Mouse (Mus musculus): ENCODE measurements around the gene Ndrg2. TPM values are rescaled to one million over a fixed set of nuclear protein-coding genes. Genes with fewer than 3 reads are reported as not detected.

Ndrg2 gene
- polyA plus RNA-seq, 1 experiment from 2014 or later: 11.9 TPM

DNA sequence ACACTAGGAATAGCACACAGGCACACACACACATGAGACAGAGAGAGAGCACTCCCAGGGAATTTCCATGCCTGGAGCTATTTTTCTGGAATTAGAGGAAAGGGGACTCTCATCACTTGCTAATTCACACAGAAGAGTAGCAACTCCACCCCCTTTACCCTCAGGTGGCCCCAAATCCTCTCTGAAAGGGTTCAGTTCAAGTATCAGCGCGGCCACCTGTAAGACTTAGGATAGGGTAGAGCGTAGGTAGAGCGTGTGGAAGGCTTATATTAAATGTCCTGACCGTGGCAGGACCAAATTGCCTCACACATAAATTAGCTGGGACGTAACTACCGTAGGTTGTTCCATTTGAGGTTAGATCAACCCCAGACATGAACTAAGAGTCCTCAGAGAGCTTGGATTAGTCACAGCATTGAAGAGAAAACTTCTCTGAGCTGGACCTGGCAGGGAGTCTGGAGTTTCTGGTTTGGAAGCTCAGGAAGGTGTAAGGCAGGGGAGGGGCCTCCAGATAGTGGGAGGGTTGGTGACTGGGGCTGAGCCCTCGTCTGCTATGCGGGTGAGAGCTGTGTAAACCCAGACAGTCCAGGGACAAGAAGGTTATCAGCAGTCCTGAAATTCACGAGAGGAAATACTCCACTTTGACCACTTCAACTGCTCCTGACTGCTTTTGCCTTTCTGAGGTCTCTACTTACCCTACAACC, 20.7 kb downstream of the Ndrg2 start:
- ATAC-seq (ENCODE audit: insufficient number of reproducible peaks, low FRiP score, low TSS enrichment, low read depth): no peak
- no peak for DNase-seq (ENCODE audit: low spot score)

DNA sequence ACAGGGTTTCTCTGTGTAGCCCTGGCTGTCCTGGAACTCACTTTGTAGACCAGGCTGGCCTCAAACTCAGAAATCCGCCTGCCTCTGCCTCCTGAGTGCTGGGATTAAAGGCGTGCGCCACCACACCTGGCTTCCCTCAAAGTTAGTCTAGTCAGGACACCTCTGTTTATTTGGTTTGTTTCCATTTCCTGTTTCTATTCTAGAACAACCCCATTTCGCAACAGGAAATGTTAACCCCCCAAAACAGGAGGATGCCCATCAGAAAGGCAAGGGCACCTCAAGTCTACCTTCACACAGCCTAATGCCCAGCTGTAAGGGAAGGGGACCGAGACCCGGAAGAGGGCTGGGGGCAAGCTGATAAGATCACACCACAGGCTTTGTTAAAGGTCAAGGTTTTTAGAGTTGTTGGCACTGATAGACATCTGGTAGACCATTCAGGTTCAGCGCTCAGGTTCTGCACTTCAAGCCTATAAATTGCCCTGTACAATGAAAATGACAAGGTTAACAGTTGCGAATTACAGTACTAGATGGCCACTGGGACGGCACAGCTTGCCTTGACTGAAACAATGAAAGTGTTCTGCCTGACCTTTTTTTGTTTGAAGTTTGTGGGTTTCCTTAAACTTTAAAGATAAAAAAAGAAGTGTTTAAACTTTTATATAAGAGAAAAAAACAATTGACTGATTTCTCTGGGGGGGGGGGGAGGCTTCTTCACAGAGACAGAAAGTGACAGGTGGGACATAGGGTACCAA, 21.6 kb downstream of the Ndrg2 start, which contains the start of gene Slc39a2:
Gene Slc39a2, plus strand, starts transcription at position 699 of the 749 bp plus-strand sequence.
- H3K4me2 ChIP-seq (ENCODE audit: low read depth, severe bottlenecking): no peak within 1 kb of the TSS
- DNase-seq (ENCODE audit: low spot score) (no peak), ATAC-seq (ENCODE audit: insufficient number of reproducible peaks, low FRiP score, low TSS enrichment, low read depth) (no peak)
- no peak within 1 kb of the TSS for H3K9ac ChIP-seq (ENCODE audit: low read length)
- H3K4me3 ChIP-seq (ENCODE audit: low read depth, low read length): no peak within 1 kb of the TSS
- peaks cover 14% of the 10 kb centered on the region for H3K36me3 ChIP-seq (ENCODE audit: control insufficient read depth, insufficient read depth, low read length)
- H3K27me3 ChIP-seq (ENCODE audit: control insufficient read depth, insufficient read depth, low read length): no peaks in the 10 kb centered on the region
- no peaks in the 10 kb centered on the region for H3K4me1 ChIP-seq (ENCODE audit: control insufficient read depth, insufficient read depth, low read length)
- no peak within 1 kb of the TSS for H3K27ac ChIP-seq (replicated peaks; ENCODE audit: low read depth, low read length)
- 94% methylated on average over 9 of the region's 9 CpGs for WGBS
- H3K9me3 ChIP-seq (ENCODE audit: control insufficient read depth, low read length): no peaks in the 10 kb centered on the region

More for the DNA sequence above, 20.7 kb downstream of the Ndrg2 start:
- Histone ChIP-seq H3K27me3 (ENCODE audit: control insufficient read depth, insufficient read depth, low read length) (no peaks in the 10 kb centered on the region), H3K4me1 (ENCODE audit: control insufficient read depth, insufficient read depth, low read length) (no peaks in the 10 kb centered on the region), H3K9ac (ENCODE audit: low read length) (no peak overlapping the region), H3K4me3 (ENCODE audit: low read depth, low read length) (no peak overlapping the region), H3K36me3 (ENCODE audit: control insufficient read depth, insufficient read depth, low read length) (peaks cover 14% of the 10 kb centered on the region), H3K4me2 (ENCODE audit: low read depth, severe bottlenecking) (no peak overlapping the region), H3K27ac (replicated peaks; ENCODE audit: low read depth, low read length) (no peak overlapping the region), H3K9me3 (ENCODE audit: control insufficient read depth, low read length) (no peaks in the 10 kb centered on the region)
- 20% methylated on average over 10 of the region's 10 CpGs for WGBS

DNA sequence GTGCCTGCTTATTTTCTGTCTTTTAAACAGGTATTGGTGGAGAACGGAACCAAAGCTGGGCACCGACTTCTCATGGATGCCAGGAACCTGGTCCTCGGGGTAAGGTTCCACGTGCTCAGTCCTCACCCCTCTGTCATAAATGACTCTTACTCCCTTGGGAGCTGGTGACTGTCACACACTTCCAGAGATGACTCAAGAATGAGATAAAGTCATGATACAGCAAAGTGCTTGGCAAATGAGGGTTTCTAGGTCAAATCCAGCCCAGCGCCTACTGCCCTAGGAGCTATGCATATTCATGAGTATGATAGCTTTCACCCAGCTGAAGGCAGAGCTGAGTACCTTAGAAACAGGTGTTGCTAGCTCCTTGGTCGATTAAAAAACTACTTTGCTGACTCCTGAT, 24.1 kb downstream of the Ndrg2 start:
- Histone ChIP-seq H3K27me3 (ENCODE audit: control insufficient read depth, insufficient read depth, low read length) (no peaks in the 10 kb centered on the region), H3K27ac (replicated peaks; ENCODE audit: low read depth, low read length) (no peak overlapping the region), H3K9me3 (ENCODE audit: control insufficient read depth, low read length) (no peaks in the 10 kb centered on the region), H3K4me3 (ENCODE audit: low read depth, low read length) (no peak overlapping the region), H3K36me3 (ENCODE audit: control insufficient read depth, insufficient read depth, low read length) (peaks cover 17% of the 10 kb centered on the region), H3K4me2 (ENCODE audit: low read depth, severe bottlenecking) (no peak overlapping the region), H3K9ac (ENCODE audit: low read length) (no peak overlapping the region), H3K4me1 (ENCODE audit: control insufficient read depth, insufficient read depth, low read length) (peaks cover 8% of the 10 kb centered on the region)
- DNase-seq (ENCODE audit: low spot score) (no peak), ATAC-seq (ENCODE audit: insufficient number of reproducible peaks, low FRiP score, low TSS enrichment, low read depth) (no peak)
- WGBS: 91% methylated on average over 6 of the region's 6 CpGs

DNA sequence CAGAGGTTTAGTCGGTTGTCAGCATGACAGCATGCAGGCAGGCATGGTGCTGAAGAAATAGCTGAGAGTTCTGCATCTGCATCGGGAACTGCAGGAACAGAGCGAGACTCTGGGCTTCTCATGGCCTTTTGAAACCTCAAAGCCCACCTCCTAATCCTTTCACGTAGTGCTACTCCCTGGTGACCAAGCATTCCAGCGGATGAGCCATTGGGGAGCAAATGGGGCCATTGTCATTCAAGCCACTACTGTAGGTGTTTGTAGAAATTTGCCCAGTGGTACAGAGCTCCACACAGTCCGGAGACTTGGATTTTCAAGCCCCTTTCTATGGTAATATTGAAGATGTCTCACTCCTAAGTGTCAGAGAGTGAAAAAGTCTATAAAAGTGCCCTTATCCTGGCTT, 27.9 kb downstream of the Ndrg2 start:
- no peaks in the 10 kb centered on the region for H3K27me3 ChIP-seq (ENCODE audit: control insufficient read depth, insufficient read depth, low read length)
- 63% methylated on average over 6 of the region's 6 CpGs for WGBS
- H3K9me3 ChIP-seq (ENCODE audit: control insufficient read depth, low read length): no peaks in the 10 kb centered on the region
- ATAC-seq (ENCODE audit: insufficient number of reproducible peaks, low FRiP score, low TSS enrichment, low read depth) (no peak), DNase-seq (ENCODE audit: low spot score) (no peak)
- peaks cover 8% of the 10 kb centered on the region for H3K4me1 ChIP-seq (ENCODE audit: control insufficient read depth, insufficient read depth, low read length)
- H3K27ac ChIP-seq (replicated peaks; ENCODE audit: low read depth, low read length): no peak overlapping the region
- H3K36me3 ChIP-seq (ENCODE audit: control insufficient read depth, insufficient read depth, low read length): peaks cover 13% of the 10 kb centered on the region
- H3K4me3 ChIP-seq (ENCODE audit: low read depth, low read length): no peak overlapping the region
- peak overlapping the region; percentile 81; the same call in 1 of the 2 replicates for H3K4me2 ChIP-seq (ENCODE audit: low read depth, severe bottlenecking)
- no peak overlapping the region for H3K9ac ChIP-seq (ENCODE audit: low read length)

DNA sequence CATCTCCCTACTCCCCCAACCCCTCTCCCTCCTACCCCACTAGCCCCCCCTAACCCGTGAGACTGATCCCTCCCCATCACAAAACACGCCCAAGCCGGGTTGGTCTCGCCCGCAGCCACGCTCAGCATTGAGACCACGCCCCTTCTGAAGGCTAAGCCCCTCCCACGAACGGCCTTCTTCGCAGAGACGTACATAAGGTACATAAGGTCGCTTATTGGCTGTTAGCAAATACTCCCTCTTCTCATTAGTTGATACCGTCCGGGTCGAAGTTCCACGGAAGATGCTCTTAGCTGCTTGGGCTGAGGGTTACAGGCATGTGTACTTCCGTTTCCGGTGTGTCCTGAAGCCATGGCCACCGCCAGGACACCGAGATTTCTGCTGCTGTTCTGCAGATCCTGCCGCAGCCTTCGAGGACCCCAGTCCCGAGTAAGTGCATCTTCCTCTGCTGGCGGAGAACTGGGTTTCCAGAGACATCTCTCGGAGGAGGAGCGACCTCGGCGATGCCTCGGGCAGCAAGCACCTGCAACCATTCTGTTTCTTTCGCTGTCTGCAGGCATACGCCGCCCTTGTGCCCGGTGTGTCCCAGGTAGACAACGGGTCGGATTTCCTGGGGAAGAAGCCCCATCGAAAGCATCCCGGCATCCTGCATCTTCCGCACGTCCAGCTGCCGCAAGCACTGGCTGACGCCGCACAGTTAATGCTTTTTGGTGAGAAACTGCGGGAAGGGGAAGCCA, 29.2 kb downstream of the Ndrg2 start, which contains the start of gene Mettl17:
Gene Mettl17, plus strand, starts transcription at position 245 of the 734 bp plus-strand sequence.
- peak within 1 kb of the TSS; percentile 74 for H3K27ac ChIP-seq (replicated peaks; ENCODE audit: low read depth, low read length)
- H3K4me2 ChIP-seq (ENCODE audit: low read depth, severe bottlenecking): peak within 1 kb of the TSS; percentile 81
- peak within 1 kb of the TSS; percentile 73 for H3K9ac ChIP-seq (ENCODE audit: low read length)
- H3K4me3 ChIP-seq (ENCODE audit: low read depth, low read length): peak within 1 kb of the TSS; percentile 72
- WGBS: under 1% methylated on average over 43 of the region's 43 CpGs
- ATAC-seq (ENCODE audit: insufficient number of reproducible peaks, low FRiP score, low TSS enrichment, low read depth): peak; percentile 91
- H3K27me3 ChIP-seq (ENCODE audit: control insufficient read depth, insufficient read depth, low read length): no peaks in the 10 kb centered on the region
- no peaks in the 10 kb centered on the region for H3K9me3 ChIP-seq (ENCODE audit: control insufficient read depth, low read length)
- peaks cover 12% of the 10 kb centered on the region for H3K36me3 ChIP-seq (ENCODE audit: control insufficient read depth, insufficient read depth, low read length)
- peak; percentile 98 for DNase-seq (ENCODE audit: low spot score)
- peaks cover 8% of the 10 kb centered on the region for H3K4me1 ChIP-seq (ENCODE audit: control insufficient read depth, insufficient read depth, low read length)

DNA sequence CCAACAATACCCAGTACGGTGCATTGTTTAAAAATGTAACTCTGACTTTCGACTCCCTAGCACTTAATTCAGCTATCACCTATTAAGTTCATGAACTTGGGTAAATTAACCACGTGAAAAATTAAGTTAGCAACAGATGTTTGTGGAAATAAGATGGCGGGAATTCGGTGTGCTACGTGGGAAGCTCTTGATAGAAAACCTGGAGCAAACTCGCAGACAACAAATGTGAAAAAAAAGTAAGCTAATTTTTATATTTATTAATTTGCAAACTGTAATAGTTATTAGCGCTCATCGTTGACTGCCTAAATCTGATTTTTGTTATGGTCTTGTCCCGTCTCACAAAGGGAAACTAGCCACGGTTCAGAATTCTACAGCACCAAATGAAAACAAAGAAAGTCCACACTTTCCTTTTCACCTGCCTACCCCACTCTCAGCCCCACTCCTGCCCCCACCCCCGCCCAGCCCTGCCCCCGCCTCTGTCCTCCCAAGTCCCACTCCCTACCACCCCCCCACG, 29.9 kb downstream of the Ndrg2 start:
- Histone ChIP-seq H3K9me3 (ENCODE audit: control insufficient read depth, low read length) (no peaks in the 10 kb centered on the region), H3K4me2 (ENCODE audit: low read depth, severe bottlenecking) (peak overlapping the region; percentile 81), H3K36me3 (ENCODE audit: control insufficient read depth, insufficient read depth, low read length) (peaks cover 9% of the 10 kb centered on the region), H3K27me3 (ENCODE audit: control insufficient read depth, insufficient read depth, low read length) (no peaks in the 10 kb centered on the region), H3K4me1 (ENCODE audit: control insufficient read depth, insufficient read depth, low read length) (peaks cover 8% of the 10 kb centered on the region), H3K27ac (replicated peaks; ENCODE audit: low read depth, low read length) (peak overlapping the region; percentile 74; the same call in 1 of the 2 replicates), H3K4me3 (ENCODE audit: low read depth, low read length) (peak overlapping the region; percentile 72), H3K9ac (ENCODE audit: low read length) (peak overlapping the region; percentile 45)
- 2% methylated on average over 14 of the region's 14 CpGs for WGBS
- ATAC-seq (ENCODE audit: insufficient number of reproducible peaks, low FRiP score, low TSS enrichment, low read depth): peak; percentile 44; the same call in 1 of the 2 replicates
- DNase-seq (ENCODE audit: low spot score): no peak

DNA sequence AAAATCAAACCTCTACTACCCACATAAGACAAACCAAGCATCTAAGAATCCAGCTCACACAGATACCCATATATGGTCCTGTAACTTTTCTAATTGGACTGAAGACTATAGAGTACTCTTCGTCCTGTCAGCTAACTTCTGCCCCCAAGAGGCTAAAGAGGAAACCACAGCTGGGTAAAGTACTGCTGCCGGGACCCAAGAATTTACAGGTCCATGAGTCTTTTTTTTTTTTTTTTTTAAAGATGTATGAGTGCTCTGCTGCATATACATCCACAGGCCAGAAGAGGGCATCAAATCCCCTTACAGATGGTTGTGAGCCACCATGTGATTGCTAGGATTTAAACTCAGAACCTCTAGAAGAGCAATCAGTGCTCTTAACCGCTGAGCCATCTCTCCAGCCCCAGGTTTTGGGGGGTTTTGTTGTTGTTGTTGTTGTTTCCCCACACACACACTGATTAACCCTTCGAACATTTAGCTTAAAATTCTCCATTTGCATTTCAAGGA, 30.4 kb downstream of the Ndrg2 start:
- Histone ChIP-seq H3K27ac (replicated peaks; ENCODE audit: low read depth, low read length) (0 out of 2 replicates have a peak overlapping the region, but pooled peaks have one; percentile 33), H3K4me1 (ENCODE audit: control insufficient read depth, insufficient read depth, low read length) (peaks cover 8% of the 10 kb centered on the region), H3K9ac (ENCODE audit: low read length) (no peak overlapping the region; the same call in 1 of the 2 replicates), H3K9me3 (ENCODE audit: control insufficient read depth, low read length) (no peaks in the 10 kb centered on the region), H3K27me3 (ENCODE audit: control insufficient read depth, insufficient read depth, low read length) (no peaks in the 10 kb centered on the region), H3K4me2 (ENCODE audit: low read depth, severe bottlenecking) (peak overlapping the region; percentile 81), H3K4me3 (ENCODE audit: low read depth, low read length) (peak overlapping the region; percentile 72; the same call in 1 of the 2 replicates), H3K36me3 (ENCODE audit: control insufficient read depth, insufficient read depth, low read length) (peaks cover 4% of the 10 kb centered on the region; the same call in 1 of the 2 replicates)
- ATAC-seq (ENCODE audit: insufficient number of reproducible peaks, low FRiP score, low TSS enrichment, low read depth) (peak; percentile 49), DNase-seq (ENCODE audit: low spot score) (peak; percentile 80)
- 0% methylated on average over 4 of the region's 4 CpGs for WGBS

DNA sequence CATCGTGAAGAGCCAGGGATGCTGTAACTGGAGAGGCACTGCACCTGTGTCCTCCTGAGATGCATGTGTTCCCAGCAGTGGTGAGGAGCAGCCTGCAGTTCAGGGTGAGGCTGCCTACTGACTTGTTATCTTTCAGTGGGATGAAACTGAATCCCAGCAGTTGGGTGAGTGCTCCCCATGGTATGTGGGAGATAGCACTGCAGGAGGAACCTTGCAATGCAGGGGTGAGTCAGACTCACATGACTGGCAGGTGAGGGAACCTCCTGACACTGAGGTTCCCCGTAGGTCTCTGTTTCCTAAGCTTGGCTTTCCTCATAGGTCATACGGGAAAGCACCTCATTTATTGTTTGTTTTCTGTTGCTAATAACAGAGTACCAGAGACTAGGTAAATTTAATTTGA, 36.4 kb downstream of the Ndrg2 start:
- H3K9ac ChIP-seq (ENCODE audit: low read length): no peak overlapping the region
- H3K4me2 ChIP-seq (ENCODE audit: low read depth, severe bottlenecking): no peak overlapping the region
- ATAC-seq (ENCODE audit: insufficient number of reproducible peaks, low FRiP score, low TSS enrichment, low read depth) (no peak), DNase-seq (ENCODE audit: low spot score) (no peak)
- H3K27me3 ChIP-seq (ENCODE audit: control insufficient read depth, insufficient read depth, low read length): no peaks in the 10 kb centered on the region
- no peak overlapping the region for H3K27ac ChIP-seq (replicated peaks; ENCODE audit: low read depth, low read length)
- H3K4me3 ChIP-seq (ENCODE audit: low read depth, low read length): no peak overlapping the region
- no peaks in the 10 kb centered on the region for H3K9me3 ChIP-seq (ENCODE audit: control insufficient read depth, low read length)
- H3K4me1 ChIP-seq (ENCODE audit: control insufficient read depth, insufficient read depth, low read length): no peaks in the 10 kb centered on the region
- no peaks in the 10 kb centered on the region for H3K36me3 ChIP-seq (ENCODE audit: control insufficient read depth, insufficient read depth, low read length)
- WGBS: 85% methylated on average over 3 of the region's 3 CpGs

Measured in limb, embryonic 11.5 days (tissue).